Mouse (Mus musculus): ENCODE results near the gene Il1f9. TPM values are rescaled to one million over a fixed set of nuclear protein-coding genes. Genes with fewer than 3 reads are reported as not detected.
"Not testable (repeated sequence)": the region's sequence is repeated elsewhere in the genome, so short reads cannot be mapped to it uniquely, and the experiment has no call there.

The Il1f9 gene
- not detected for total RNA-seq (2021)
- long read RNA-seq, experiment 1, result 0 reads
- long read RNA-seq, experiment 2, result 0 reads

DNA sequence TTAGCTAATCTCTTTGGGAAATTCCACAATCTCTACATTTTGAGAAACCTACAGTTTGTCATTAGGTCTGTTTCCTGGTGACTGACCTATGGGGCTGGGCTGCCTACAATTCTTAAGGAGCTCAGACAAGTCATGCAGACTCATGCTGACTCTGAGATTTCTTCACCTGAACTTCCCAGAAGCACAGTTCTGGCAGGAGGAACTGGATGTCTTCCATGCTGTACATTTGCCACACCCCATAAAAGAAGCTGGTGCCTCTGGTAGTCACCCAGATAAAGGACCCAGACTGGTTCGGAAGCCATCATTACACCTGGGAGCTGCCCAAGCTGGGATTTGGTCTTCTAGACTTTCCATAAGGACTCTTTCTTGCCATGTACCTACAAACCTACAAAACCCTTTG, at the start of gene Il1f9:
Gene Il1f9, plus strand, starts transcription at position 301 of the 400 bp plus-strand sequence.
- no peak for DNase-seq (ENCODE audit: low spot score in 2 of 2)

DNA sequence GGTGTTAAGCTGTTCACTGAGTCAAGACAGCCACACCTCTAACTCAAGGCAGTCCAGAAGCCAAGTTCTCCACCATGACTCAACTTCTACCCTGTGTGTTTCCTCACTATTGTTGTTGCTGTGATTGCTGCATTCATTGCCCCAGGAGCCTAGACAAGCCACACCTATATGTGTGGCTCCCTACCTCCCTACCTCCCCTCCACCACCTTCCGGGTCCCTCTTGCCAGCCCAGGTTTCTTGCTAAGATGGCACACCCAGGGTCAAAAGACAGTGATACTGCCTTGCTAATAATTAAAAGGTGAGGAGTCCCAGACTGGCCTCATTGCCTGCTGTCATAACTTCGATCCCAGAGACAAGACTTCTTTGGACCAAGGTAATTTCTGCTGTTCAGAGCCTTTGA, 33.4 kb upstream of the Il1f9 start, which contains the start of gene Il1f8:
Gene Il1f8, plus strand, starts transcription at position 301 of the 400 bp plus-strand sequence.
- DNase-seq (ENCODE audit: low spot score in 2 of 2), result no peak

DNA sequence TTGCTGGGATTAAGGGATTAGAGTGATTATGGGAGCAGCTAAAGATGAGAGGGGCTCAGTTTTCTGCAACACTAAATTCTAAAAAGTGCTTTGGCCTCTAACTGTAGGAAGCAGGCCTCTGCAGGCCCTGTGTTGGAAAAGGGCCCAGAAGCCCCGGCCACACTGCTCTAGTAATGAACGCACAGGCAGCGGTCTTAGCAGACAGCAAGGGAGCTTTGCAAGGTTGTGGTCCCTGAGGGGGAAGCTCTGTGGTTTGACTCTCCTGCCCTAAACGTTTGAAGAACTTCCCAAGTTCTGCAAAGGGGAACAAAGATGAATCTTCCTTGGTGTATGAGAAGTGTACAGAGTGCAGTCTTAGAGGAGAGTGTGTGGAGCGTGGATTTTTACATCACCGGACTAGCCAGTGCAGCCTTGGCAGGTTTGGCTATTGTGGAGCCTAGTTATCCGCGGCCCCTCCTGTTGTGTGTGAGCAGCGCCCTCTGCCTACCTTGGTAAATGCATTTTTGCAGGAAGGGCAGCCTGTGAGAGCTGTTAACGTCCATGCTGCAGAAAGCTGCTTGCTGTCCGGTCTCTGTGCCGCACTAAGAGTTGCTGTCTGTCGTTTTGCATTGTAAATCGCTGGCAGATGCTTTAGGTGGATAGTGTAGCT, 4.5 kb upstream of the Il1f9 start:
- not testable (repeated sequence) for DNase-seq (ENCODE audit: low spot score in 2 of 2)

DNA sequence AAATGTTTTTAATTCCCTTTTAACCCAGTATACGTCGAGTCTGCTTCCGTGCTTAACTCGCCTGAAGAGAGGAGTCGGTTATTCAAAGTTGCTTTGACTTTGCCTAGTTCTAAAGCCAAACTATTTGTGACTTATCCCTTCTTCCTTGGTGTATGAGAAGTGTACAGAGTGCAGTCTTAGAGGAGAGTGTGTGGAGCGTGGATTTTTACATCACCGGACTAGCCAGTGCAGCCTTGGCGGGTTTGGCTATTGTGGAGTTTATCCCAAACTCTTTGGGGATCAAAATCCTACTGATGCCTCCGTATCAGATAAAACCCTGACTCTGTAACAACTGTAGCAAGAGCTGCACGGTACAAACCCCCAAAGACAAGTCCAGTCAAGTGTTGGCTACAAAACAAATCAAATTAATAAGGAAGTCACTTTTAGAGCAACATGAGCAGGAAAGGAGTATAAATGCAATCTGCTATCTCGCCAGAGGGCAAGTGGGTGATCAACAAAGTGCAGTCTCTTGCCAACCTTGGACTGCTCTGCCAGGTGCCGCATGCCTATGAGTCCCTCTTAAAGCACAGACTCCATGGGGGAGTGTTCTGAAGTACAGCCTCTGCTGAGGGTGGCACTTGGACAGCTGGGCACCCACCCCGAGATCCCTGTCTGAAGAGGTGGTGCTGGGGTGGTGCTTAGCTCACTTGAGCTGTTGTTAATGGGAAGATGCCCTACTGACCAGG, 3.7 kb upstream of the Il1f9 start:
- DNase-seq (ENCODE audit: low spot score in 2 of 2), result not testable (repeated sequence)

DNA sequence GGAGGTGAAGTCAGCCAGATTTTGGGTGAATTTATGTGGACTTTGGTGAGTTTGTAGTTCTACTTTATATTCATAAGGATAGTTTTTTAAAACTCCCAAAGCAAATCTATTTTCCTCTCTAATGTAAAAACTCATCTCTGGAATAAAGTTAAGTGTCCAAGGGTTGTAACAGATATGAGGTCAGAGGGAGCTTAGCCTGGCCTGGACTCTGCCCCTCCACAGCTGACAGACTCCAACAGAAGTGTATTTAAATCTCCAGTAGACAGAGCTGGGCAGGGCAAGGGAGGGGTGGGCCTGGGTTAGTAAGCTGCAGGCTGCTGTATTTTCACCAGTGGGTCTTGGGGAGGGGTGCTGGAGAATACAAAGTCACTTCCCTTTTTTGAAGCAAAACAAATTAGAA, 2.2 kb upstream of the Il1f9 start:
- not testable (repeated sequence) for DNase-seq (ENCODE audit: low spot score in 2 of 2)

DNA sequence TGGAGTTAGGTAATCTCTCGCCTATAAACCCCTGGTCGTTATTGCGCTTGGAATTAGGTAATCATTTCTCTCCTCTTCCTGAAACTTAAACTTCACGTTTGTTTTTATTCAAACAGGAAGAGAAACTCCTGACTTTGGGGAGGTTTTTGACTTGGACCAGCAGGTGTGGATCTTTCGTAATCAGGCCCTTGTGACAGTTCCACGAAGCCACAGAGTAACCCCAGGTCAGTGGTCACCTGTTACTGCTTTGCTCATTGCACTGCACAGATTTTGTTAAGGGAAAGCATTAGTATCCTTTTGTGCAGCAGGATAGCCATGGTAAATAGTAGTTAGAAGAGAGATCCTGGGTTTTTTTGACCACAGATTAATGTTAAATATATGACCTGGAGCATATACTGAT, 1.3 kb downstream of the Il1f9 start:
- DNase-seq (ENCODE audit: low spot score in 2 of 2), result no peak

DNA sequence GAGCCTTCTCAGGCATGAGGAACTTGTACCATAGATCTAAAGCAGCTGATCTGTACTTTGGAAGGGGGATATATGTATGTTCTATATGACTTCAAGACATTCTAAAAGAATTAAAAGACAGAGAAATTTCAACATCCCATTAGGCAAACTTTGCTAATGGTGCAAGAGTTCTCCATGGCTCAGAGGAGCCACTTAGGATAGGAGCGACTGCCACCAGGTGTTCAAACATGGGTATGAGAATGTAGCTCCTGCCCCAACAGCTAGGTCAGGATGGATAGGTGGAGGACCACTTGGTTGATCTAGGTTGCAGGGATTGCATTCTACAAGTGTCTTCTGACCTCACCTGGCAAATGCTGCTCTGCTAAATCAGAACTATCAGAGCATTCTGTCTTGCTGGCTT, 1.9 kb downstream of the Il1f9 start:
- no peak for DNase-seq (ENCODE audit: low spot score in 2 of 2)

DNA sequence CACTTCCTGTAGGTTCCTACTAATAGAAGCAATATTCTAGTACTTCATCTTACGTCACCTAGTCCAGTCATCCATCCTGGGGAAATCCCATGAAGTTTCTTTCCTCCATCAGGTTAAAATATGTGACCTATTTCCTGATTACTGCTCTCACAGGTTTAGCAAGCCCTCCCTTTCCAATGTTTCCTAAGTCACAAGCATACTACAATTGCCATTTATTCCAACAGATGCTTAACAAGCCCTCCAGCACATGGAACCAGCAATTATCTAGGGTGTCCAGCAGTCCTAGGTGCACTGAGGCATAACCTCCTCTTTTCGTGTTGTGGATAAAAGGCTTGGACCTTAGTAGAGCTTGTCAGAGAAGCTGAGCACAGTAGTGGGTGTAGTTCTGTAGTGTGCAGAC, 28.8 kb downstream of the Il1f9 start, which contains the start of gene Il1f6:
Gene Il1f6, plus strand, starts transcription at position 301 of the 400 bp plus-strand sequence.
- no peak for DNase-seq (ENCODE audit: low spot score in 2 of 2)

DNA sequence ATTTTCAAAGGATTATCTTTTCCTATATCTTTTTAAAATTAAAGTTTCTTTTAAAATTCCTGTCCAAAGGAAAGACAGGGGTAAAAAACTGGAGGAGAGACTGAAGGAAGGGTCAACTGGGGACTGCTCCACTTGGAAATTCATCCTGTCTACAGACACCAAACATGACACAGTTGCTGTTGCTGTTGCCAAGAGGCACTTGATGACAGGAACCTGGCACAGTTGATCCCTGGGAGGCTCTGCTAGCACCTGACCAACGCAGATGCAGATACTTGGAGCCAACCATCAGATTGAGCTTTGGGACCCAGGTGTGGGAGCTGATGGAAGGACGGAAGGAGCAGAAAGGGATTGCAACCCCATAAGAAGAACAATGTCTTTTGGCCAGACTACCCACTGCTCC, 40.9 kb downstream of the Il1f9 start:
- DNase-seq (ENCODE audit: low spot score in 2 of 2), result no peak

Other genes with a start within 250 kb of the Il1f9 start
- gene Hnmt, start 137.1 kb upstream of the Il1f9 start, total RNA-seq (2021), result 10 to 100 TPM; 12.3 to 12.4 TPM
- not detected for gene Tbpl2, start 89.9 kb upstream of the Il1f9 start, total RNA-seq (2021)
- gene Il1f8, start 33.3 kb upstream of the Il1f9 start, total RNA-seq (2021), result not detected
- gene Il1f6, start 28.9 kb downstream of the Il1f9 start, total RNA-seq (2021), result not detected
- not detected for gene Il1f5, start 90.5 kb downstream of the Il1f9 start, total RNA-seq (2021)
- not detected for gene Il1f10, start 104.7 kb downstream of the Il1f9 start, total RNA-seq (2021)
- under 1 TPM; 0.28 to 0.99 TPM for gene Il1rn, start 150.4 kb downstream of the Il1f9 start, total RNA-seq (2021)
- gene Psd4, start 181.1 kb downstream of the Il1f9 start, total RNA-seq (2021), result 1 to 10 TPM; 1.6 to 3.1 TPM